Mouse (Mus musculus) kidney, postnatal 36 days (tissue): ENCODE measurements at regions not wholly inside any gene's neighbourhood (a gene's known extent, or its start where the extent isn't known, plus 50 kb on each side); places are given as distances from the start of the nearest gene placed in this dataset.
"Not testable (repeated sequence)": the region's sequence is repeated elsewhere in the genome, so short reads cannot be mapped to it uniquely, and the experiment has no call there.

Experiments used
- DNase-seq, 2 experiments: peaks; one replicate each; pipeline ENCODE4 v3.0.0; 2021 to 2022; ENCODE audit warnings: mixed read lengths in 2 of 2

DNA sequence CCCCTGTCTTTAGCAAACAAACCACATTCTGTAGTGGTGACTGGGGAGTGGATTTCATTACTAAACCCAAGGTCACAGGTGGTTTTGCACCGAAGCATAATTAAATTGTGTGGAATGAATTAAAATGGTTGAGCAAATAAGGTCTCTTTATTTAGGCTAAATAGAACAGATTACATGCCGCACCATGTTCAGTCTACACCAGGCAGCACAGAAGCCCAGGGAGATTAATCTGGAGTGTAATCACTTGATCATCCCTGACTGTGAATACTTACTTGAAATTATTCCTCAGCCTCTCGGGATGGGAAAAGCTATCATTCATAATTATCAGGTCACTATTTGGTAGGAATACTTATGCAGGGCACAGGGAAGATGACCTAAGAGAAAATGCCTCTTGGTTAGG, 1293.3 kb upstream of the Sel1l start:
- DNase-seq = no peak

GRCm38 (mm10) chr12:93136395-93136794, 1287.4 kb upstream of the Sel1l start:
- DNase-seq = no peak

GRCm38 (mm10) chr12:93122216-93122615, 1273.3 kb upstream of the Sel1l start:
- DNase-seq = no peak

DNA sequence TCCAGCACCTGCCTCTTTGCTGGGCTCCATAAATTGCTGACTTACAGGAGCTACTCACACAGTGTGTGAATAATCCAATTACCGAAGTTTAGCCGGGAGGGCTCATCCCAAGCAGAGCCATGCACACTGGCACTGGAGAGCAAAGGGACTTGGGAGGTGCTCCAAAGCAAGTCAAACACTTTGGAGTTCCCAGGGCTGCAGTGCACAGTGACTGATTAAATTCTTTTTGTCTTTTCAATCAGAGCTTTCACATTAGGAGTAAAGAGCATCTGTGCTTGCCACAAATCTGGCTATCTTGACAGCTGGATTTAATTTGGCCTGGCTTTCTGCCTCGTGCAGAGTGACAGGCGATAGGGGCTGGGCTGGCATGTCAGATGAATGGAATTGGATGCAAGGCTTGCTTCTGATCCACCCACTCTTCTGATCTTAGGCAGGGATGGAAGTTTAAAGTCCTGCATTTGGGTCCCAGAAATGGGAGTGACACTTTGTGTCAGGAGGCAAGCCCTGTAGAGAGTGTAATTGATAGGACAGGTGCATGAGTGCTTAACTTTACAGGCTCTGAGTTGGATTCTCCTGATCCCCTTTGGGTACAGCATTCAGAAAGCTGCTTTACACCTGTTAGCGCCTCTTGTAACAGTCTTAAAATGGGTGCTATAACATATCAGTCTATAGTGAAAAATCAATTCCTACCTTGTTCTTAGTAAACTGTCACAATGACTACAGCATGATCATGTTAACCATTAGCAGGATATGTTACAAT, 1239.3 kb upstream of the Sel1l start:
- no peak for DNase-seq

DNA sequence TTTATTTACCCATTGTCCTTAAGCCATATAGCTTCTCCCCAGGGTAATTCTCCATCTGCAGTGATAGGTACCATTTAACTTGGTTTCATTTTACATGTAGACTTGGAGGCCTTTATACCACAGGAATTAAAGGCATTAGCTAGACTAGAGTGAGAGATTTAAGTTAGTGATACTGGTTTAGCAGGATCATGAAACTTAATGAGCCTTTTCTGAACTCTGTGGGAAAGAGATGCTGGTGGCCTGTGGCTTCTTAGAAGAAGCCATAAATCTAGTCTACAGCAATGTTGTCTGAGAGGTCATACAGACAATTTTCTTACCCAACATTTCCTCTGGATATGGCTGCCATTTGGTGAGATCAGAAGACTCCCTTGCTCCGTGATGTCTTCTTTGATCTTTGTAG, 1214.9 kb upstream of the Sel1l start:
- no peak for DNase-seq

DNA sequence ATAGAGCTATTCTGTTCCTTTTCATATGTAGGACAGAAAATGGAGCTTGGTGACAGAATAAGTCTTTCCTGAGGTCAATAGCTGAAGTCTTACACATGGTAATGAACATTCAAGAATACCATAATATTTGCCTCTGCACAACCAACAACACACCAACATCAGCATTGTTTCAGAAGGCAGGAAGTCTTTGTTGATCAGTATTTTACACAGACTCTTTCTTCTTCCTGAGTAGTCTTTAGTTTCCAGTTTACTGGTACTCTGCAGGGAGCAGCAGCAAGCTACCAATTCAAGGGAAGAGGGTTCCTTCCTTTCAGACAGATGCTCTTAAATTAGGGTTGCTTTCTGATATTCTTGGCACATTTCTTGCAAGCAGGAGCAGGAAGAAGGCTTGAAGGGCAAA, 1170.7 kb upstream of the Sel1l start:
- no peak for DNase-seq

DNA sequence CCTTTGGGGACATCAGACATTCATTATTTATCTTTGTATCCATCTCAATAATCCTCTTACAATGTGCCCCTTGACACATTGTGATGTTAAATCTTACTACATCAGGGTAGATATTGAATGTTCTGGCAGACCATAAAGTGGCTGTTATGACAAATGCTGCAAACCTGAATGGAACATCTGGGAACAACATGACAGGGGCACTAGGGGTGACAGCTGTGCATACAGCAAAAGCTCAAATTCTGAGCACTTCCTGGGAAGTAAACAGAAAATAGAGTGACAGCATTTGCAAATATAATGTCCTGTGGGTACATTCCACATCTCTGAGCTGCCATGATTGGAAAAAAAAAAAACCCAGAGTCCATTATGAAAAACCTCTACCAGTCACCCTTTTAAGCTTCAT, 1162.6 kb upstream of the Sel1l start:
- DNase-seq = no peak

GRCm38 (mm10) chr12:93006844-93007365, 1157.9 kb upstream of the Sel1l start:
- DNase-seq = no peak

- DNase-seq = no peak
Measured at GRCm38 (mm10) chr12:93003125-93003524, 1154.2 kb upstream of the Sel1l start.

DNA sequence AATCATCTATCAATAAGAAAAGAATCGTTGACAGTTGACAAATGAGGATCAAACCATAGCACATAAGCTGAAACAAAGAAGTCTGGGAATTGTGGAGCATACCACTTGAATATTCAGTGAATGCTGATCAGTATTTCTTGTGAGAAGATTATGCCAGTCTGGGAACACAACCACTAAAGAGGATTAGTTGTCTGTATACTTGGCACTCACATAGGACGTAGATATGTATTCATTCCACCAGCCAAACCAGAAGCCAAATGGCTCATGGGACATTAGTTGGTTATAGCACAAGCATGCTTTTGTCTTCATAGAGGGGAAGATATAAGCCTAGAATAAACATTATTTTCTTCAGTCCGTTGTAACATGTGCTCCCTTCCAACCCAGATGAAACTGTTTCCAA, 1126.7 kb upstream of the Sel1l start:
- no peak for DNase-seq

DNA sequence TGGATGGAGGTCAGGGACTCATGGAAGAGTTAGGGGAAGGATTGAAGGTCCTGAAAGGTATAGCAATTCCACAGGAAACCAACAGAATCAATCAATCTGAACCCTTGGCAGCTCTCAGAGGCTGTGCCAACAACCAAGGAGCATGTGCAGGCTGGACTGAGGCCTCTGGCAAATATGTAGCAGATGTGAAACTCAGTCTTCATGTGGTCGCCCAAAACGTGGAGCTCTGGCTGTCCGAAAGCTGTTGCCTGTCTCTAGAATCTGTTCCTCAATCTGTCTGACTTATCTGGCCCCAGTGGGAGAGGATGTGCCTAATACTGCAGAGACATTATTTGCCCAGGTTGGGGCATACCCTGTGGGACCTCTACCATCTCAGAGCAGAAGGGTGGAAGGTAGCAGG, 1095.4 kb upstream of the Sel1l start:
- DNase-seq = no peak

DNA sequence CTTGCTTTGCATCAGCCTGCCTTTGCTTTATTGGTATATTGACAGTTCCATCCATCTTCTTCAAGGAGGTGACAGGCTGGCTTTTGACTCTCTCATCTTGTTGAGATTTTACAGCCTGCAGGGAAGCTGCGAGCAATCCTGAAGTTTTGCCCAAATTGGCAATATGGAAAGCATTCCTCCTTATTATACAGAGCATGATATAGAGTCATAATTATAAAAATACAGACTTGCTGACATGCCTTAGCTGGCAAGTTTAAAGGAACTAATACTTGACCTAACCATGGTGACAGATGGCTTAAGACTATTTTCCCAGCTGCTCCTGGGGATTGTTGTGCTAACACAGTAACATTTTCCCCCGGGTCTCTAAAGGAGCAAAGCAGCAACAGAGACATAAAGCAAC, 1078.6 kb upstream of the Sel1l start:
- DNase-seq = no peak

DNA sequence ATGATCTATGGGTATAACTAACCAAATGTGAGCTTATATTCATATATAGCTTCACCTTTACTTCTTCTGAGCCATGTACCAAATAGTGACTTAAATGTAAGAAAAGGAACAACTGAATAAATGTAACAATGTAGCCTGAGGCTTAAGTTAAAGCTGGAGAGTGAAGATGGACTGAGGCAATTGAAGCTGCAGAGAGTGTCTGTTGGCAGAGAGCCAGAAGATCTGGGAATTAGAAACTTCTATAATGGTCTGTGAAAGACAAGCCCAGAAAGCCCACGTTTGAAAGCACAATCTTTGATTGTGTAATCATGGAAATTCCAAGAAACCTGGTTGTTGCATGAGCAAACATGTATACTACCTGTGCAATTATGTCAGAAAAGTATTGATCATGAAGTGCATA, 1078.0 kb upstream of the Sel1l start:
- DNase-seq = no peak

- no peak for DNase-seq
Measured at GRCm38 (mm10) chr12:92919920-92920319, 1071.0 kb upstream of the Sel1l start.

DNA sequence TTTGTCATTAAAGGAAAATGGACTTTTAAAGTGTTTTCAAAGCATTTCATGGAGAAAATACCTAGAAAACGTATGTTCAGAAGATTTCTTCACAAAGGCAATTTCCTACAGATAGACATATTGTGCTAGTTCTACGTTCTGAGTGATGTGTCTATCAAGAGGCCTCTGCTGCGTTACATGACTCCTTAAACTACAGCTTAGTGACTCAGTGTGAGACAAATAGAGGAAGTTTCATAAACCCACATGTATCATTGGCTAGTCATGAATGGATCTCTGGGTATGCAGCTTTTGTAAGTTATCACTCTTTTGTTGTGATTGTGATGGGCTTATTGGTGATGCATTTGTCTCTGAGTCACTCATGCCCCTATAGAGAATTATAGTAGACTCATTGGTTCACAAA, 1067.3 kb upstream of the Sel1l start:
- no peak for DNase-seq

GRCm38 (mm10) chr12:92915776-92916175, 1066.8 kb upstream of the Sel1l start:
- DNase-seq = no peak

DNA sequence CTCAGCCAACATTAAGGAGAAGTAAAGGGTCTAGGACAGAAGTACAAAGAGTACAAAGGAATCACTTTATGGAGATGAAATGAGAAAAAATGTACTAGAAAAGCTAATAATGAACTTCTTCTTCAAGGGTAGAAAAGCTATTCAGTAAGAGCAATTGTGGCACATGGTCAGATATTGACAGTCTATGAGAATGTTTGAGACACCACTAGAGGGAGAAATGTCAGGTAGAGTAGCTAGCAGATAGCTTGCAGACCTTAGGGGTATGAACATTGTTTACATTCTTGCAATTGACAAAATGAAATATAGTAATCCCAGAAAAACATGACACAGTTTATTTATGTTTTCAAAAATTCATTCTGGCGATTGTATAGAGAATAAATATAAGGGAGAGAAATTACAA, 1066.2 kb upstream of the Sel1l start:
- DNase-seq = no peak

DNA sequence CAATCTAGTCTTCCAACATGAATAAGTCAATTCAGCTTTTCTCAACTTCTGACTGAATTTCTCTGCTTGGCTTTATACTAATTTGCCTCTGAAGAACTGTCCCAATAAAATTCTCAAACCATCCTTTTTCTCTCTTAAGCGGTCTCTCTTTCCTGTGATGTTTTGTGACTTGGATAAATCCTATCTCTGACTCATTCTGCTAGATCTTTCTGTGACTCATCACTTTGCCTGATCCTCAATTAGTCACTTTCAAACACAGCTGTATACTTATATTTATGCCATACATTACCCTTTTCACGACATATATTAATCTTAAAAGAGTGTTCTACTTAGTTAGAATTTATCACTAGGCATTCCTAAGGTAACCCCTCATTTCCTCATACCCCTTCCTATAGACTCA, 1055.4 kb upstream of the Sel1l start:
- no peak for DNase-seq

GRCm38 (mm10) chr12:92892315-92892714, 1043.4 kb upstream of the Sel1l start:
- no peak for DNase-seq

DNA sequence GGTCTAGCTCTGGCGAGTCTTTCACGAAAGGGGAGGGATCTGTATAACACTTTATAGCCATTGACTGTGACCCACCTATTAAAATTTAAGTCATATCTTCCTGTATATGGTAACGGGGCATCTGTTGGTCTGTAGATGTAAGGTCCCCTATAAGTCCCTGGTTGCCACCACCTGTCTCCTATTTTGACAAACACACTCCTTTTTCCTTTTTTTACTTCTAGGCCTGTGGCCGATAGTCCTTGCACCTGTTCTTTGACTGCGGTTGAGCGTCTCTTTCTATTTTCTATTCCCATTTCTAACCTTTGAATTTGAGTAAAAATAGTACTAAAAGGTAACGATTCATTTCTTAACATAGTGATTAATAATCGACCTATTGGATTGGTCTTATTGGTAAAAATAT, 1042.7 kb upstream of the Sel1l start:
- DNase-seq = not testable (repeated sequence)

DNA sequence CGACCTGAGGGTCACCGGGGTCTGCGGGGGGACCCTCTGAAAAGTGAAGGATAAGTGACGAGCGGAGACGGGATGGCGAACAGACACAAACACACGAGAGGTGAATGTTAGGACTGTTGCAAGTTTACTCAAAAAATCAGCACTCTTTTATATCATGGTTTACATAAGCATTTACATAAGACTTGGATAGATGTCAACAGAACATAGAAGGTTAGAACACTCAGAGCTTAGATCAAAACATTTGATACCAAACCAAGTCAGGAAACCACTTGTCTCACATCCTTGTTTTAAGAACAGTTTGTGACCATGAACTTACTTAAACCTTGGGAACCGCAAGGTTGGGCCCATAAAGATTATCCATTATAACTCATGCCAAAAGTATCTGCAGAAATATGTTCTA, 1042.2 kb upstream of the Sel1l start:
- not testable (repeated sequence) for DNase-seq

- no peak for DNase-seq
Measured at GRCm38 (mm10) chr12:92887747-92888146, 1038.8 kb upstream of the Sel1l start.

GRCm38 (mm10) chr12:92886394-92887075, 1037.6 kb upstream of the Sel1l start:
- DNase-seq = not testable (repeated sequence)

DNA sequence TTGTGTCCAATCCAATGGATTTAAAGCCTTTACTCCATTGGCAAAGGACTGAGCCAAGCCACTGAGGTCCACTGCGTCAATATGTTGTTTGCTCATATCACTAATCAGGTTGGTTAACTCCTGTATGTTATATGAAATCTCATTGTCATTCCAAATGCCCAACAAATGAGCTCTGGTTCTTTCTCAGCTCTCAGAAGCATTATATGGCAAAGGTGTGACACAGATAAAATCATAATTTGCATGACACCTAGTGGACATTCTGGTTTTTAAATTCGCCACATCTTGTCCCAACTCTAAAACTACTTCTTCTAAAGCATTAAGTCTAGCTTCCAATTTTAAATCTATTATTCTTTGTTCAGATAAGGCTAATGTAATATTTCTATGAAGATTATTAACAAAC, 1035.1 kb upstream of the Sel1l start:
- not testable (repeated sequence) for DNase-seq
